Mouse (Mus musculus): ENCODE data around the gene Tmem220. TPM values are rescaled to one million over a fixed set of nuclear protein-coding genes. Genes with fewer than 3 reads are reported as not detected.

The Tmem220 gene
- 7.4 and 8.1 TPM in 2 replicates for polyA plus RNA-seq (2012; rRNA removed)

- DNase-seq (ENCODE audit: low spot score) = peak; percentile 83
Measured at GRCm38 (mm10) chr11:67024867-67025477, at the start of gene Tmem220. TSS of gene Tmem220 (plus strand) at chr11:67025154.

- DNase-seq (ENCODE audit: low spot score) = no peak
Measured at GRCm38 (mm10) chr11:66975606-66976330, 49.2 kb upstream of the Tmem220 start.

GRCm38 (mm10) chr11:66981336-66982115 lies 43.4 kb upstream of the Tmem220 start:
- DNase-seq (ENCODE audit: low spot score) = no peak

- DNase-seq (ENCODE audit: low spot score) = no peak
Measured at GRCm38 (mm10) chr11:66982794-66983193, 42.2 kb upstream of the Tmem220 start.

GRCm38 (mm10) chr11:66983422-66984164 lies 41.4 kb upstream of the Tmem220 start:
- DNase-seq (ENCODE audit: low spot score) = no peak

GRCm38 (mm10) chr11:66984165-66985135 lies 40.5 kb upstream of the Tmem220 start:
- DNase-seq (ENCODE audit: low spot score) = peak; percentile 48

GRCm38 (mm10) chr11:66985136-66985702 lies 39.7 kb upstream of the Tmem220 start:
- no peak for DNase-seq (ENCODE audit: low spot score)

- no peak for DNase-seq (ENCODE audit: low spot score)
Measured at GRCm38 (mm10) chr11:66992150-66992549, 32.8 kb upstream of the Tmem220 start.

GRCm38 (mm10) chr11:66993674-66994073 lies 31.3 kb upstream of the Tmem220 start:
- no peak for DNase-seq (ENCODE audit: low spot score)

- no peak for DNase-seq (ENCODE audit: low spot score)
Measured at GRCm38 (mm10) chr11:66996446-66996845, 28.5 kb upstream of the Tmem220 start.

- peak; percentile 84 for DNase-seq (ENCODE audit: low spot score)
Measured at GRCm38 (mm10) chr11:66998467-66999403, 26.2 kb upstream of the Tmem220 start.

GRCm38 (mm10) chr11:67000671-67001070 lies 24.3 kb upstream of the Tmem220 start:
- no peak for DNase-seq (ENCODE audit: low spot score)

- no peak for DNase-seq (ENCODE audit: low spot score)
Measured at GRCm38 (mm10) chr11:67001717-67002116, 23.2 kb upstream of the Tmem220 start.

GRCm38 (mm10) chr11:67002911-67003310 lies 22.0 kb upstream of the Tmem220 start:
- DNase-seq (ENCODE audit: low spot score) = no peak

- no peak for DNase-seq (ENCODE audit: low spot score)
Measured at GRCm38 (mm10) chr11:67007961-67008360, 17.0 kb upstream of the Tmem220 start.

GRCm38 (mm10) chr11:67008528-67008927 lies 16.4 kb upstream of the Tmem220 start:
- no peak for DNase-seq (ENCODE audit: low spot score)

- DNase-seq (ENCODE audit: low spot score) = no peak
Measured at GRCm38 (mm10) chr11:67010430-67010829, 14.5 kb upstream of the Tmem220 start.

GRCm38 (mm10) chr11:67011635-67012034 lies 13.3 kb upstream of the Tmem220 start:
- no peak for DNase-seq (ENCODE audit: low spot score)

All from urinary bladder, adult 2 months (tissue).